Mouse (Mus musculus) erythroblast, embryonic 14.5 days (primary cell): ENCODE data around the gene Diablo.

Source experiments
- GATA1 ChIP-seq: IDR thresholded peaks from 2 replicates; pipeline ENCODE4 v1.6.1; 2012; ENCODE audit warnings: low read length, inconsistent platforms, mixed read lengths
- TAL1 ChIP-seq: IDR thresholded peaks from 3 replicates; pipeline ENCODE4 v1.6.1; 2012; ENCODE audit warnings: low read length, inconsistent platforms, mixed read lengths

DNA sequence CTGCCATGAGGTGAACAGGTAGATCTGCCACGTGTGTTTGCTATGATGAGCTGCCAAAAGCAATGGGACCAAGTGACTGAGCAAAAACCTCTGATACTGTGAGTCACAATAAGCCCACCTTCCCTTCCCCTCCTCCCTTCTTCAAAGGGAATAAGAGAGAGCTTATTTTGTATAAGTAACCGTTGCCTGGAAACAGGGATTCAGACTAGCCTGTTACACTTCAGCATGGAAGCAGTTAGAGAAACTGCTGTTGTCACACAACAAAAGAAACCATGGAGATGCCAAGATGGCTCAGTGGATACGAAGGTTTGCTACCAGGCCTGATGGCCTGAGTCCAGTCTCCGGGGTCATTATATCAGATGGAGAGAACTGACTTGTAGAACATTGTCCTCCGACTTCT, 50.2 kb downstream of the Diablo start:
- no peak for TF ChIP-seq TAL1
- TF ChIP-seq GATA1, result no peak
